ENCODE assay signal across 14 mouse cellular contexts in genomic region chr2:78895216-78895615, GRCm38 (mm10).
"Had no signal": no experiment of that assay in that cellular context is flagged by ENCODE, and none has a peak within 500 bp of the region (broad histone marks: within the 10 kb centered on the region; RNA-seq: fewer than 3 reads in every experiment).

No protein-coding gene starts in this region.

- ATAC-seq: midbrain, embryonic 13.5 days; midbrain, embryonic 15.5 days had no signal

- H3K4me3 ChIP-seq: midbrain, embryonic 13.5 days; midbrain, embryonic 15.5 days; neural tube, embryonic 12.5 days; stomach, embryonic 15.5 days had no signal

- H3K36me3 ChIP-seq: midbrain, embryonic 13.5 days; midbrain, embryonic 15.5 days; neural tube, embryonic 12.5 days; stomach, embryonic 15.5 days had no signal

- H3K27ac ChIP-seq: midbrain, embryonic 13.5 days; midbrain, embryonic 15.5 days; neural tube, embryonic 12.5 days; stomach, embryonic 15.5 days; stomach, postnatal 0 days had no signal

- H3K27me3 ChIP-seq: midbrain, embryonic 13.5 days; midbrain, embryonic 15.5 days; neural tube, embryonic 12.5 days; stomach, embryonic 15.5 days had no signal

- H3K9ac ChIP-seq: lung, embryonic 14.5 days; midbrain, embryonic 13.5 days; midbrain, embryonic 15.5 days; neural tube, embryonic 12.5 days; stomach, embryonic 15.5 days had no signal

- H3K4me2 ChIP-seq: lung, embryonic 14.5 days; midbrain, embryonic 11.5 days; midbrain, embryonic 13.5 days; midbrain, embryonic 15.5 days; neural tube, embryonic 12.5 days; stomach, embryonic 15.5 days had no signal

- DNase-seq: lung, adult 18-20 months; lung, embryonic 14.5 days; lung, postnatal 10 days; lung, postnatal 4 days; right cerebral cortex, postnatal 14 days; thymus, adult 2 months; thymus, postnatal 25 days; thymus, postnatal 4 days had no signal

- H3K4me1 ChIP-seq: neural tube, embryonic 12.5 days had no signal

- H3K9me3 ChIP-seq: midbrain, embryonic 13.5 days; midbrain, embryonic 15.5 days; neural tube, embryonic 12.5 days; stomach, embryonic 15.5 days had no signal
